ENCODE assay signal across 16 mouse cellular contexts in the genomic region with DNA sequence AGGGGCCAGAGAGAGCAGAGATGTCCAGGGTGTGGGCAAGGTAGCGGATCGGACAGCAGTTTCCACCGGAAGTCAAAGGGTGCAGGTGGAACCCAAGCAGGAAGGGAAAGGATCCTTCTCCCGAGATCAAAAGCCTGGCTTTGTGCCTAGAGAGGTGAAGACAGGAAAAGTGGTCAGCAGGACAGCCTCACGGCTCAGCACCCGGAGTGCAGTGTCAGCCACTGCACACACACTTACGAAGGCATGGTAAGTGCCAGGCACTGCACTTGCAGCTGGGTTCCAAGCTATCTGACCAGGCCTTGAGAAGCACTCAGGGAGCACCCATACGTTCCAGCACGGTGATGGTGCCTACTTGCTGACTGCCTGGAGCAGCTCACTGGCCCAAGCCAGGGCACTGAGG. TPM values are rescaled to one million over a fixed set of nuclear protein-coding genes. Genes with fewer than 3 reads are reported as not detected.
"Had no signal": no experiment of that assay in that cellular context is flagged by ENCODE, and none has a peak within 500 bp of the region (broad histone marks: within the 10 kb centered on the region; RNA-seq: fewer than 3 reads in every experiment).

No protein-coding gene starts in this region.

- H3K4me2 ChIP-seq: limb, embryonic 13.5 days; liver, embryonic 11.5 days; liver, embryonic 15.5 days; midbrain, embryonic 11.5 days; midbrain, embryonic 15.5 days; neural tube, embryonic 12.5 days had no signal

- H3K9me3 ChIP-seq: limb, embryonic 13.5 days; liver, embryonic 15.5 days; megakaryocyte, embryonic 14.5 days; midbrain, embryonic 15.5 days; neural tube, embryonic 12.5 days had no signal

- H3K9ac ChIP-seq: limb, embryonic 13.5 days; liver, embryonic 15.5 days; midbrain, embryonic 15.5 days; neural tube, embryonic 12.5 days had no signal

- H3K27me3 ChIP-seq: limb, embryonic 13.5 days; liver, embryonic 15.5 days; megakaryocyte, embryonic 14.5 days; midbrain, embryonic 15.5 days; neural tube, embryonic 12.5 days had no signal

- DNase-seq: left cerebral cortex, postnatal 4 days; lung, adult 2 months; lung, postnatal 10 days; thymus, postnatal 4 days had no signal

- H3K4me3 ChIP-seq: limb, embryonic 13.5 days; liver, embryonic 15.5 days; megakaryocyte, embryonic 14.5 days; midbrain, embryonic 15.5 days; neural tube, embryonic 12.5 days had no signal

- H3K27ac ChIP-seq: kidney, postnatal 0 days; limb, embryonic 13.5 days; liver, embryonic 15.5 days; macrophage; midbrain, embryonic 15.5 days; neural tube, embryonic 12.5 days; stomach, postnatal 0 days had no signal

- H3K36me3 ChIP-seq: midbrain, embryonic 15.5 days had no signal

- ATAC-seq: midbrain, embryonic 15.5 days had no signal

- H3K4me1 ChIP-seq: limb, embryonic 13.5 days; liver, embryonic 15.5 days; midbrain, embryonic 15.5 days; neural tube, embryonic 12.5 days had no signal

RNA-seq across cellular contexts. Expression of gene Fam19a3, which starts 23.9 kb away (rescaled TPM):
- total RNA-seq: left cerebral cortex, postnatal 10 days; neutrophil, adult 5-6 weeks had no signal
- polyA plus RNA-seq: liver, embryonic 11.5 days; liver, embryonic 15.5 days; macrophage; midbrain, embryonic 11.5 days; neural tube, embryonic 12.5 days; stomach, postnatal 0 days had no signal

RNA-seq across cellular contexts. Expression of gene Ppm1j, which starts 24.7 kb away (rescaled TPM):
- total RNA-seq: neutrophil, adult 5-6 weeks had no signal
